18 mouse cellular contexts compared by ENCODE assay signal in the genomic region with DNA sequence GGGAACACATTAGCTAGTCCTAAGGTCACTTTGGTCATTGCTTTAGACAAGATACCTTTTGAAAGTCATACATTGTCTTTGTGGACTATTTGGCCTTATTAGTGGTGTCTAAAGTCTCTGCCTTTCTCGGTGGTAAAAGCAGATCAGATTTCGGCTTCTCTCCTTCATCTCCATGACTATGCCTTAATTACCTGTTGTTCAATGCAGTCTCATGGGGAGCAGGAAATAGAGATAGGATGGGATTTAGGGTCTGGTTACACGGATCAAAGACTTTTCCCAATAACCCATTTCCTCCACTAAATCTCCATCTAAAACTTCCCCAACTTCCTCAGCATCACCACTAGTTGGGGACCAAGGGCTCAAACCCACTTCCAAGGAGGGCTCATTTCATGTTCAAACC.
DNase-seq lines count a peak whose midpoint lies in the region; ATAC-seq and TF ChIP-seq lines count a peak whose summit lies in the region.
"Had no signal": no experiment of that assay in that cellular context is flagged by ENCODE, and none has a peak within 500 bp of the region (broad histone marks: within the 10 kb centered on the region; RNA-seq: fewer than 3 reads in every experiment).

No protein-coding gene starts in this region.

- no peaks in the 10 kb centered on the region for H3K9me3 ChIP-seq in forebrain, embryonic 10.5 days
- no peaks in the 10 kb centered on the region for H3K9me3 ChIP-seq in forebrain, postnatal 0 days (ENCODE audit: low read length)
- H3K9me3 ChIP-seq in kidney, embryonic 14.5 days (ENCODE audit: control insufficient read depth, low read length), result no peaks in the 10 kb centered on the region
- H3K9me3 ChIP-seq: forebrain, embryonic 15.5 days; neural tube, embryonic 13.5 days had no signal

- H3K4me2 ChIP-seq in forebrain, postnatal 0 days (ENCODE audit: low read depth), result no peak overlapping the region
- 0 out of 2 replicates have a peak overlapping the region, but pooled peaks have one; percentile 34 for H3K4me2 ChIP-seq in kidney, embryonic 14.5 days (replicated peaks; ENCODE audit: low read depth, low read length)

- no peak overlapping the region for H3K9ac ChIP-seq in forebrain, postnatal 0 days
- H3K9ac ChIP-seq in kidney, embryonic 14.5 days (ENCODE audit: low read depth, low read length), result no peak overlapping the region
- H3K9ac ChIP-seq: forebrain, embryonic 15.5 days; liver, postnatal 0 days; neural tube, embryonic 13.5 days had no signal

- under 1% methylated on average over 3 of the region's 3 CpGs for WGBS in forebrain, embryonic 10.5 days
- 9% methylated on average over 3 of the region's 3 CpGs for WGBS in forebrain, postnatal 0 days
- 2% methylated on average over 3 of the region's 3 CpGs for WGBS in kidney, embryonic 14.5 days

- no peak for ATAC-seq in forebrain, postnatal 0 days
- ATAC-seq in kidney, embryonic 14.5 days (ENCODE audit: low FRiP score, low TSS enrichment), result no peak
- ATAC-seq: CD4-positive, CD25-positive, alpha-beta regulatory T cell, adult 4 months; forebrain, embryonic 15.5 days; liver, postnatal 0 days had no signal

- H3K27ac ChIP-seq in forebrain, embryonic 10.5 days, result no peak overlapping the region
- H3K27ac ChIP-seq in forebrain, postnatal 0 days (ENCODE audit: low read depth, low read length), result no peak overlapping the region
- H3K27ac ChIP-seq in kidney, embryonic 14.5 days (ENCODE audit: low read depth, low read length), result no peak overlapping the region
- H3K27ac ChIP-seq: forebrain, embryonic 15.5 days; neural tube, embryonic 13.5 days had no signal

- peaks cover 21% of the 10 kb centered on the region for H3K27me3 ChIP-seq in forebrain, embryonic 10.5 days (ENCODE audit: poor library complexity, severe bottlenecking)
- no peaks in the 10 kb centered on the region for H3K27me3 ChIP-seq in forebrain, postnatal 0 days (ENCODE audit: insufficient read depth, low read length)
- H3K27me3 ChIP-seq in kidney, embryonic 14.5 days (ENCODE audit: control insufficient read depth, insufficient read depth, low read length), result no peaks in the 10 kb centered on the region
- H3K27me3 ChIP-seq: forebrain, embryonic 15.5 days had no signal

- H3K36me3 ChIP-seq in forebrain, embryonic 10.5 days (replicated peaks), result no peaks in the 10 kb centered on the region
- H3K36me3 ChIP-seq in forebrain, postnatal 0 days (ENCODE audit: insufficient read depth), result no peaks in the 10 kb centered on the region
- no peaks in the 10 kb centered on the region for H3K36me3 ChIP-seq in kidney, embryonic 14.5 days (ENCODE audit: control insufficient read depth, insufficient read depth, low read length)
- H3K36me3 ChIP-seq: forebrain, embryonic 15.5 days; neural tube, embryonic 13.5 days had no signal

- no peak for TF ChIP-seq CTCF in forebrain, postnatal 0 days (IDR thresholded peaks at IDR 0.05; ENCODE audit: low read depth)

- H3K4me1 ChIP-seq in forebrain, embryonic 10.5 days, result peaks cover 14% of the 10 kb centered on the region
- H3K4me1 ChIP-seq in forebrain, postnatal 0 days (ENCODE audit: insufficient read depth), result no peaks in the 10 kb centered on the region
- H3K4me1 ChIP-seq in kidney, embryonic 14.5 days (ENCODE audit: control insufficient read depth, insufficient read depth, low read length), result 0 out of 2 replicates have a peak, but pooled peaks cover 4% of the 10 kb centered on the region
- H3K4me1 ChIP-seq: forebrain, embryonic 15.5 days had no signal

- DNase-seq in forebrain, embryonic 10.5 days (ENCODE audit: extremely low spot score, low spot score), result no peak
- DNase-seq in forebrain, postnatal 0 days, result no peak
- DNase-seq in kidney, postnatal 14 days, result no peak
- DNase-seq in ES-CJ7 (ENCODE audit: low read depth, low spot score), result peak; percentile 74
- DNase-seq in embryo, embryonic 9.5 days (ENCODE audit: extremely low spot score), result peak; percentile 10
- DNase-seq in adrenal gland, postnatal 14 days, result no peak
- DNase-seq in urinary bladder, postnatal 10 days (ENCODE audit: low spot score), result no peak
- DNase-seq: adrenal gland, postnatal 25 days; cerebellum, adult 2 months; kidney, adult 8-10 months; kidney, postnatal 4 days; liver; liver, postnatal 0 days; right cerebral cortex, postnatal 25 days had no signal

- peak overlapping the region; percentile 35; the same call in 1 of the 2 replicates for H3K4me3 ChIP-seq in forebrain, embryonic 10.5 days
- no peak overlapping the region for H3K4me3 ChIP-seq in forebrain, postnatal 0 days (ENCODE audit: low read depth, low read length)
- H3K4me3 ChIP-seq in kidney, embryonic 14.5 days (ENCODE audit: low read length), result no peak overlapping the region
- H3K4me3 ChIP-seq: forebrain, embryonic 15.5 days had no signal

Comparison
In these comparisons a context has a peak if more than half of its experiments do, and no peak if none do; other contexts are left out.
1. DNase-seq: peak in ES-CJ7 (single experiment) and embryo, embryonic 9.5 days (single experiment); none in forebrain, embryonic 10.5 days (single experiment), forebrain, postnatal 0 days (single experiment), kidney, postnatal 14 days (single experiment), adrenal gland, postnatal 14 days (single experiment) and urinary bladder, postnatal 10 days (single experiment).